Mouse (Mus musculus) splenic B cell, adult 2 months (primary cell): Measurements from ENCODE around the gene Usp15.
"Not testable (repeated sequence)": the region's sequence is repeated elsewhere in the genome, so short reads cannot be mapped to it uniquely, and the experiment has no call there.

ENCODE experiments used
- DNase-seq: peaks from one replicate; pipeline ENCODE4 v3.0.0-alpha.2; 2011; ENCODE audit warnings: low read depth, low spot score
- H3K27me3 ChIP-seq: 2 replicates; pipeline ENCODE4 v1.6.1; 2012; ENCODE audit warnings: mild to moderate bottlenecking, low read length, moderate library complexity, mixed read lengths; ENCODE audit not compliant: control insufficient read depth, poor library complexity, insufficient read depth, severe bottlenecking
- H3K36me3 ChIP-seq: 2 replicates; pipeline ENCODE4 v1.6.1; 2012; ENCODE audit warnings: mild to moderate bottlenecking, low read length, moderate library complexity, mixed read lengths; ENCODE audit not compliant: control insufficient read depth, poor library complexity, insufficient read depth, severe bottlenecking

Gene Usp15

DNA sequence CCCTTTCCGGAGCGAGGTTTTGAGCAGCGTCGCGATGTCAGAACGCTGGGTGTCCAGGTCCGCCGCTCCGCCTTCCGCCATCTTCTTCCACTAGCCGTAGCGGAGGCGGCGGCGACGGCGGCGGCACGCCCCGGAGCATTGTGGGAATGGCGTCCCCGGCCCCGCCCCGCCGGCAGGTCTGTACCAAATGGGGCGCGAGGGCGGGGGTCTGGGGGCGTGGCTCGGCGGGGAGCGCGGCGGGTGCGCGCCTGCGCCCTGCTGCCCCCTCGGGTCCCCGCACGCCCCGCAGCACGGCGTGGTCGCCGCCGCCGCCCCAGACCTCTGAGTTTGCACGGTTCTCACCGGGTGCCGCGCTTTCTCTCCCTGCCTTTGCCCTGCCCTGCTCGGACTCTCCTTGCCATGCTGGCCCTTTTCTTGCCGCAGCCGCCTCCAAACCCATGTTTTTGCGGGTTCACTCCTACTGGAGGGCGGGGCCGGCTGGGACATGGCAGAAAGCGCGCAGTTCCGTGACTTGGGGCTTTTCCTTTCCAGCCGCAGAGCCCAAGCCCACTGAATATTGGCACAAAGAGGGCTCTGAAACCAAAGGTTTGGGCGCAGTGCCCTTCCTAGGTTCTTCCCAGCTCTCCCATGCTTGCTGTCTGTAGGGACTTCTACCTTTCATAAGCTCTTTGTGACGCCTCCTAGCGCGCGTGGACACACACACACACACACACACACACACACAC lies at the start of gene Usp15:
Gene Usp15, minus strand, starts transcription at position 161 of the 725 bp plus-strand sequence.
- no peaks in the 10 kb centered on the region; the same call in 1 of the 2 replicates for H3K27me3 ChIP-seq
- H3K36me3 ChIP-seq: no peaks in the 10 kb centered on the region
- peak; percentile 92 for DNase-seq

GRCm38 (mm10) chr10:123229420-123229819 lies 32.6 kb upstream of the Usp15 start:
- no peak for DNase-seq
- H3K27me3 ChIP-seq: no peaks in the 10 kb centered on the region

GRCm38 (mm10) chr10:123222785-123223184 lies 26.0 kb upstream of the Usp15 start:
- Histone ChIP-seq H3K27me3 (no peaks in the 10 kb centered on the region), H3K36me3 (no peaks in the 10 kb centered on the region)
- DNase-seq: no peak

More at GRCm38 (mm10) chr10:123229420-123229819, 32.6 kb upstream of the Usp15 start:
- H3K36me3 ChIP-seq: no peaks in the 10 kb centered on the region

- no peak for DNase-seq
- Histone ChIP-seq H3K27me3 (no peaks in the 10 kb centered on the region), H3K36me3 (no peaks in the 10 kb centered on the region)
These were observed 12.7 kb upstream of the Usp15 start for GRCm38 (mm10) chr10:123209517-123209916.

- no peaks in the 10 kb centered on the region for H3K27me3 ChIP-seq
- DNase-seq: no peak
These were observed 11.5 kb upstream of the Usp15 start for GRCm38 (mm10) chr10:123208336-123208735.

DNA sequence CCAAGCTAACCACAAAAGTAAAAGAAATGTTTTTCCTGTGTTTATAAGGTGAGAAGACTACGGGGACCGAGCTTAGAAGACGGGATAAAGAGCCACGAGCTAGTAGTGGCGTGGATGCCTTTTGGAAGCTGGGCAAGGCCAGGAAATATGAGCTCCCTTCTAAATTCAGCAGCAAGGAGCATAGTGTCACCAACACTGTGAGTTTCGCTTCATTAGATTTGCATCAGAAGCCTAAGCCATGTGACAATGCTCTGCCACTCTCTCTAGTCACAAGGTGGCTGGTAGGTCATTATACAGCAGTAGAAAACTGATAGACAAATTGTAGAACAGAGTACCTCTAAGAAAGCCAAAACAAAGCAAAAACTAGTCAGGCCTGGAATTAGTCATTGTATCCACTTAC lies 9.3 kb upstream of the Usp15 start:
- Histone ChIP-seq H3K36me3 (no peaks in the 10 kb centered on the region), H3K27me3 (no peaks in the 10 kb centered on the region; the same call in 1 of the 2 replicates)
- DNase-seq: no peak

More at GRCm38 (mm10) chr10:123208336-123208735, 11.5 kb upstream of the Usp15 start:
- no peaks in the 10 kb centered on the region for H3K36me3 ChIP-seq

GRCm38 (mm10) chr10:123205364-123205763 lies 8.6 kb upstream of the Usp15 start:
- H3K27me3 ChIP-seq, H3K36me3 ChIP-seq, DNase-seq: not testable (repeated sequence)

DNA sequence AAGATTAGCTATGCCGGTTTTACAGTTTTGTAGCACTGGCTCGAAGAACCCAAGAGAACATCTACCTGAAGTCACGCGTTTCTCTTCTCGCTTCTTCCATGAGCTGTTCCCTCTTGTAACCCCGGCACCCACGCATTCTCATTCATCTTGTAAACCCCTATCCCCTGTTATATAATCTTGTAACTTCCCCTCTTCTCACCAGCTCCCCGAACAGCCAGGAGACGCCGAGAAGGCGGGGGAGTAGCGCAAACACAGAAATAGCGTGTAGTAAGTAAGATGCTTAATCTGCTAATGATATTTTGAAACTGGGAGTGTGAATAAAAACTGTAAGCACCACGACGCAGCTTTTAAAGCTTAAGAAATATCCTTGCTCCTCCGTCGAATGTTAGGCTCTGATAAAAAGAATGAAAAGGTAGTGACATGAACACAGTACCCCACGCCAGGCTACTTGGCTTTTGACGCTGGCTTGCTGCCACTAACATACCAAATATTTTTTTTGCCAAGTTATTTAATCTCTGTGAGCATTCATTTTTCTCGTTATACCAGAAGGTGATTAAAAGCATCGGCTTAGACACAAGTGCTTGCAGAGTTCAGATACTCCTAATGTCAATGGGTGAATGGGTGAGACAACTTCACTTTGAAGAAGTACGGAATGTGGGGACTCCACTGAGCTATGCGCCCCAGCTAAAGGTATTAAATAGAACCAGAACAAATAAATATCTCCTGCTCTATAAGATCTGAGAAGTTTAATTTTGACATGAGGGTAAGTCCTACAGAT lies 5.4 kb upstream of the Usp15 start:
- DNase-seq: no peak
- Histone ChIP-seq H3K27me3 (no peaks in the 10 kb centered on the region; the same call in 1 of the 2 replicates), H3K36me3 (no peaks in the 10 kb centered on the region)

GRCm38 (mm10) chr10:123201436-123201835 lies 4.6 kb upstream of the Usp15 start:
- DNase-seq: no peak
- Histone ChIP-seq H3K36me3 (no peaks in the 10 kb centered on the region), H3K27me3 (no peaks in the 10 kb centered on the region; the same call in 1 of the 2 replicates)

DNA sequence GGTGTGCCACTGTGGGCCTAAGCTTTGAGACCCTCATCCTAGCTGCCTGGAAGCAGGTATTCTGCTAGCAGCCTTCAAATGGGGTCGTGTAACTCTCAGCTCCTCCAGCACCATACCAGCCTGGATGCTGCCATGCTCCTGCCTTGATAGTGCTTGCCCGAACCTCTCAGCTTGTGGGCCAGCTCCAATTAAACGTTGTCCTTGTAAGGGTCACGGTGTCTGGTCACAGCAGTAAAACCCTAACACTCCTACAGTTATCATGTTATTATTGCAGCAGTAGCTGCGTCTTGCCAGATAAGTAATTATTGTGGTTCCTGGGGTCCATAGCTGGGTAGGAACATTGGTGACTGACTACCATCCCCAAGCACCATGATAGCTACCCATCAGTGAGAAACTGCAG lies 4.2 kb upstream of the Usp15 start:
- Histone ChIP-seq H3K36me3 (no peaks in the 10 kb centered on the region), H3K27me3 (no peaks in the 10 kb centered on the region; the same call in 1 of the 2 replicates)
- no peak for DNase-seq

DNA sequence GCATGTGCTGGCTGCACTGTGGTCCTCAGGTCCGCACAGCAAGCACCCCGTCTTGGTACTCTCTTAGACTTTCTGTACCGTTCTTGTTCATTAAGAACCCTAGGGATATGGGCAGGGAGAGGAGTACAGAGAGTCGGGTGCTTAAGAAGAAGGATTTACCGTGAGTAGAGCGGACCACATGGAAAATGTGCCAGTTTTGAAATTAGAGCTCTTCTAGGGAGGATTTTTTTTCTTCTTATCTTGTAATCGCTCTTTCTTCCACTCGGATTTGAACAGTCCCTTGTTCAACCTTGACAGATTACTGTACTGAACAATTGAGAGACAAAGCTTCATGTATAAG lies 3.5 kb upstream of the Usp15 start:
- Histone ChIP-seq H3K27me3 (no peaks in the 10 kb centered on the region; the same call in 1 of the 2 replicates), H3K36me3 (no peaks in the 10 kb centered on the region)
- DNase-seq: no peak

DNA sequence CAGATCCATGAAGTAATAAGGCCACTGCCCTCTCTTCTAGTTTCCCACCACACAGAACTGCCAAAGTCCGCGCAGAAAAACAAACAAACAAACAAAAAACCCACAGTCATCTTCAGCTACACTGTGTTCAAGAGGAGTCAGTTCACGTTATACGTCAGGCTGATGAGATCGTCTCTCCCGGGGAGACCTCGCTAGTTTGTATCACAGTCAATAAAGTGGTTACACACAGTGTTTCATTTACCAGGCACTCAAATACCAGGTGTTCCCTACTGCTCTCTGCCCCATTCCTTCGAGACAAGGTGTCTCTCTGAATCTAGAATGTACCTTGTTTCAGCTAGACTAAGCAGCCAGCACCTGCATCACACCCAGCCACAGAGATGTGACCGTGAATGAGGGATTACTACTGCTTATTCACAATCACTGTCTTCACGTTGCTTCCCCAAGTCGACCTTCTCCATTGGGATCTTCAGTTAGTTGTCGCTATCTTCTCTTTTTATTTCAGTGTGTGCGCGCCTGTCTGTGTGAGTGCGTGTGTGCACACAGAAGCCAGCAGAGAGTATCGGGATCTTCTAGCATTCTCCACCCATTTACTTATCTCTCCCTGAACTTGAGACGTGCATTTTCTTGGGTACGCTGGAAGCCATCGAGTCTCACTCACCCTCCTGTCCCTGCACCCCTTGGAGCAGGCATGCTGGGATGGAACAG lies 3.0 kb upstream of the Usp15 start:
- H3K36me3 ChIP-seq: no peaks in the 10 kb centered on the region
- DNase-seq: no peak
- no peaks in the 10 kb centered on the region; the same call in 1 of the 2 replicates for H3K27me3 ChIP-seq

DNA sequence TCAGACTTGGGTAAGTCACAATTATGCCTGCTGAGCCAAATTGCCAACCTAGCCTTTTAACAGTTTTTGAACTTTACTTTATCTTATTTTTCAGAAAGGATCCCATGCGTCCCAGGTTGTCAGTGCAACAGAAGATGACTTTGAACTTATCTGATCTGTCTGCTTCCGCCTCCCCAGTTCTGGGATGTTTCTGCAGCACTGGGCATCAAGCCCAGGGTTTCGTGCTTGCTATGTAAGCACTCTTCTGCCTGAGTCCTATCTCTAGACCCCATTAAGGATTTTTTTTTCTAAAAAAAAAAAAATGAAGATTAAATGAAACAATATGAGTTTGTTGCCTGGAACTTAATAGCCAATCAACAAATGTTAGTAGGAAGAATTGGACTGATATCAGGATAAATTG lies 2.3 kb upstream of the Usp15 start:
- Histone ChIP-seq H3K36me3 (no peaks in the 10 kb centered on the region), H3K27me3 (no peaks in the 10 kb centered on the region; the same call in 1 of the 2 replicates)
- no peak for DNase-seq

DNA sequence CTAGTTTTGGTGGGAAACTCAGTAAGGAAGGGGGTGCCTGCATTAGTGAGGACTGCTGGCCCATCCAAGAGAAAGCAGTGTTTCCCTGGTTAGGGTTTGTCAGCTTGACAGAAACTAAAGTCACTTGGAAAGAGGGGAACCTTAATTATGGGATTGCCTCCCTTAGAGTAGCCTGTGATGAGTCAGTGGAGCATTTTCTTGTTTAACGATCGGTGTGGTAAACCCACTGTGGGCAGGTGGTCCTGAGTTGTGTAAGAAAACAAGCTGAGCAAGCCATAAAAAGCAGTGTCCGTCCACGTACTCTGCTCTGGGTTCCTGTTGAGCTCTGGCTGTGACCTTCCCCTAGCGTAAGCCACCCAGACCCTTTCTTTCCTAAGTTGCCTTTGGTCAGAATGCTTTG lies 1.4 kb upstream of the Usp15 start:
- Histone ChIP-seq H3K27me3 (no peaks in the 10 kb centered on the region; the same call in 1 of the 2 replicates), H3K36me3 (no peaks in the 10 kb centered on the region)
- no peak for DNase-seq
